Mouse (Mus musculus): ENCODE data around the gene Col1a2.

The Col1a2 gene

DNA sequence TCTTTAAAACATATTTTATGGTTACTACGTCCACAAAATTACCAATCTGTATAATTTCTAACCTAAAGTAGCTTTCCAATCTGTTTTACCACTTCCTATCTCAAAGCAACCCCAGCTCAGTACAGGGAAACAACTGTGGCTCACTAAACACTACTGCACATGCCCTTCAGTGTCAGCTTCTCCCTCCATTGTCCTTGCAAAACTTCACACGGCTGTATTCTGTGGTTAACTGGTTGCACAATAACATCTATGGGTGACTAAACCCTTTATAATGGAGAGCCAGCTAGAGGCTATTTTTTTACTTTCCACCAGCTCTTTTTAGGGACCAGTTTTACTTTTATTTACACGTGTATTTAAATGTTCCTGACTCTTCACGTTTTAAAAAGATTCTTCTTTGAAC, 83.3 kb downstream of the Col1a2 start:
- DNase-seq (ENCODE audit: low read depth, low spot score) = no peak

DNA sequence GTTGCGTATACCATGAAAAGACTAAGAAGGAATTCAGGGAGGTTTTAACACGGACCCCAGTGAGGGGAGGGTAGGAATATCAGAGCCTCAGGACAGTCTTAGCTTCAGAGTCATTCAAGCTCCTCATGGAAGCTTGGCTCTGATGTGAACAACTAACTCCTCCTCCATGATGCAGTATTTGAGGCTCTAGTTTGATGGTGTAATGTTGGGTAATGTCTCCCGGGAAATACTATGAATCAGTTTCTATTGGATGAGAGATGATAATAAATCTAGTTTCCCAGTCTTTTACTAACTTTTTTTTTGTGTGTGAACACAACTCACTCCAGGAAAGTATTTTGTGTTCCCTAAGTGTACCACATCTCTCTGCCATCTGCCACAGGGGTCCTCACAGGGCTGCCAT, 84.1 kb downstream of the Col1a2 start:
- no peak for DNase-seq (ENCODE audit: low read depth, low spot score)

DNA sequence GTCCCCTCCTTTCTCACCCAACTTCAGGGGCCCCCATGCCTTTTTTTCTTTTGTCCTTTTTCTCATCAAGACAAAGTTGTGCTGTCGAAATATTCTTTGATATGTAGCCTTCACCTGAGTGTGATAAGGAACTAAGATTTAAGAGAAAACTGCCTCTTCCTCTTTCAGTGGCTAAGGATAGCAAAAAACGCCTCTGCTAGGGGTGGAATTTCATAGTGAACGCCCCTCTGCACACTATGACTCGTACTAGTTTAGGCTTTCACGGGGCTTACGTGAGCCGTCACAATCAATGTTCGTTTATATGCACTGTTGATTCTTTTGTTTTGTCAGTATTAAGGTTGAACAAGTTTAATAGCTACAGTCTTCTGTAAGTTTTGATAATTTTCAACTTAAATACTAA, 85.5 kb downstream of the Col1a2 start:
- DNase-seq (ENCODE audit: low read depth, low spot score) = no peak

Measured in embryo, embryonic 11.5 days (tissue).